19 mouse cellular contexts compared by ENCODE assay signal in the genomic region with DNA sequence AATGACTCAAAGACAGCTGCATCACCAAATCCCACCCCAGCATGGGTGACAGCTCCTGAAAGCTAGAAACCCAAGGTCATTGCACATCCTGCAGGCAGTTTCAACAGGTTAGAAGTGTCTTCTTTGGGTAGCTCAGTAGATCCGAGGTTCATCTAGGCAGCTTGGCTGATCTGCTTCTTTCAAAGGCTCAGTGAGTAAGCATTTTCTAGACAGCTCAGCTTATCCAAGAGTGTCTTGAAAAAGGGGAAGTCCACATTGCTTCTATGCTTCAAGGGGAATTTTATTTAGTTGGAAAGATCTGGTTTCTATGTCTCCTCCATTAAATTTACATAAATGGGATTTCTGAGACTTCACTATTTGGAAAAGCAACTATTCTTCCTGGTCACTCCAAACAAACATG.
DNase-seq lines count a peak whose midpoint lies in the region; ATAC-seq lines count a peak whose summit lies in the region.
"Had no signal": no experiment of that assay in that cellular context is flagged by ENCODE, and none has a peak within 500 bp of the region (broad histone marks: within the 10 kb centered on the region; RNA-seq: fewer than 3 reads in every experiment).

No protein-coding gene starts in this region.

- peak; percentile 85 to 92 for ATAC-seq in hematopoietic stem cell, adult 5-6 weeks (replicated peaks in 1 of 2; ENCODE audit: insufficient read depth in 1 of 2, low FRiP score in 2 of 2, low TSS enrichment in 1 of 2, low read depth in 1 of 2, poor library complexity in 2 of 2, severe bottlenecking in 2 of 2)
- ATAC-seq: forebrain, embryonic 14.5 days; forebrain, embryonic 16.5 days had no signal

- intact Hi-C loops in left cerebral cortex, postnatal 14 days (cut with DNase I), result no loop called here

- peak; percentile 3 for DNase-seq in CD4-positive helper T cell, adult 2 months (ENCODE audit: low read depth, low spot score)
- DNase-seq in MEL-GATA-1-ER (ENCODE audit: extremely low read depth, low read depth) (peak; percentile 53), adipocyte (ENCODE audit: low spot score) (no peak)
- no peak for DNase-seq in layer of hippocampus, postnatal 10 days (ENCODE audit: low spot score in 2 of 2)
- DNase-seq in left cerebral cortex, postnatal 14 days (ENCODE audit: low spot score in 2 of 2), result no peak
- no peak for DNase-seq in ovary, adult 18-20 months (ENCODE audit: low spot score)
- DNase-seq: adrenal gland, adult 8-10 months; adrenal gland, postnatal 14 days; adrenal gland, postnatal 36 days; B cell, adult 2 months; cerebellum, adult 11-12 months; cerebellum, adult 2 months; cerebellum, adult 9-10 months; cerebellum, postnatal 10 days; cerebellum, postnatal 25 days; embryo, embryonic 11 days had no signal

Comparison
In these comparisons a context has a peak if more than half of its experiments do, and no peak if none do; other contexts are left out.
1. DNase-seq: peak in CD4-positive helper T cell, adult 2 months (single experiment) and MEL-GATA-1-ER (single experiment); none in layer of hippocampus, postnatal 10 days (0 of 2), adipocyte (single experiment), left cerebral cortex, postnatal 14 days (0 of 2) and ovary, adult 18-20 months (single experiment).